Mouse (Mus musculus): ENCODE measurements around the gene Evc.

Evc gene

DNA sequence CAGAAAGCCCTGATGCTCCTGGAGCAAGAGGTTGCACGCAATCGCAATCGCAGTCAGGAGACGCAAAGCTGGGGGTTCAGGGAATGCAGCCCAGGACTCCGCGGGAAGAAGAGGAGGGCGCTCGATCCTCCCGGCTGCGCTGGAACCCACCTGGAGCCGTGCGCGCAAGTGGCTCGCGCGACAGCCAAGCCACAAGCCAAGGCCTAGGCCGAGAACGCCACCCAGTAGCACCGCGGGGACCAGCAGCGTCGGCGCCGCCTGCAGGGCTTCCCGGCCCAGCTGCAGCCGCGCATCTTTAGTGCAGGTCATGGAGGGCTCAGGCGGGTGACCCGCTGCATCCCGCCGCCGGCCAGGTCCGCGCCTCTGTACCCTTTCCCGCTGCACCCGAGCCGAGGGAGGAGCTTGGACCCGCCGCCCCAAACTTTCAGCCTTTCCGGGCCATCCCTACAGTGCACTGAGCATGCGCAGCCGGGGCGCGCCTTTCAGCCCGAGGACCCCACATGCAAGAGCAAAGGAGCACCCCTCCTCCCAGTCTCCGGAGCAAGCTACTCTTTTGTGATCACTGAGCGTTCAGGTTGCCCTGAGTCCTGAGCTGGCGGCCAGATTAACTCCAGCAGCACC is at the start of gene Evc:
Gene Evc, minus strand, starts transcription at position 410 of the 621 bp plus-strand sequence.
- no peak for DNase-seq

- DNase-seq = no peak
Observed at GRCm38 (mm10) chr5:37383570-37383969, 46.9 kb upstream of the Evc start.

GRCm38 (mm10) chr5:37380641-37381040 is 43.9 kb upstream of the Evc start:
- DNase-seq = no peak

DNA sequence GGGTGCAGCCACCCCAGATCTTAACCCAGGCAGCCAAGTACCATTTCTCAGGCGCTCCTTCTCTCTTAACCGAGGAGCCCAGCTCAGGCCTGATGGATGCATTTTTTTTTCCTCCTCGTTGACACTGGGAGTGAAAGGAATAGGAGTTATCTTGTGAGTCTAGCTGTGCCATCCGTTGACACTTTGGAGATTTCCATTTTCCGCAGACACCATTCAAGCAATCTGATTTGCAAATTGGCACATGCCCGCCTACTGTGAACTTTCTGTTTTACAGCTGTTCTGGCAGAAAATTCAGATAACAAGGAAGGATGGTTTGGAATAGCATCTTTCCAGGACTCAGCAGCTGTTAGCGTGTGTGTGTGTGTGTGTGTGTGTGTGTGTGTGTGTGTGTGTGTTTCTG is 40.7 kb upstream of the Evc start:
- no peak for DNase-seq

GRCm38 (mm10) chr5:37368796-37369195 is 32.1 kb upstream of the Evc start:
- DNase-seq = no peak

GRCm38 (mm10) chr5:37365751-37366150 is 29.1 kb upstream of the Evc start:
- DNase-seq = no peak

GRCm38 (mm10) chr5:37363284-37363683 is 26.6 kb upstream of the Evc start:
- no peak for DNase-seq

DNA sequence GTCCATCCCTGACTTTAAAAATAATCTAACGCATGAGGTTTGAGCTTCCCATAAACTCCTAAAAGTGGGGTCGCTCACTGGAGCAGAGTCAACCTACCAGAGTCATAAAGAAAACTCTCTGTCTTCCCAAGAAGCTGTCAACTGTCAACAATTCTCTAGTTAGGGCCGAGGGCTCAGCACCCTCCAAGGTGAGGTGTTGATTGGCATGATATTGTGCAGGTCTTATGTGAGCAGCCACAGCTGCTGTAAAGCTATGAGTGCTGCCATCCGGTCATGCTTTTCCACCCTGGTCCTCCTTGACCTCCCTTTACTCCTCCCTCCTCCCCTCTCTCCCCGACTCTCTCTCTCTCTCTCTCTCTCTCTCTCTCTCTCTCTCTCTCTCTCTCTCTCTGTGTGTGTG is 25.9 kb upstream of the Evc start:
- DNase-seq = no peak

- no peak for DNase-seq
Observed at GRCm38 (mm10) chr5:37356027-37356426, 19.3 kb upstream of the Evc start.

DNA sequence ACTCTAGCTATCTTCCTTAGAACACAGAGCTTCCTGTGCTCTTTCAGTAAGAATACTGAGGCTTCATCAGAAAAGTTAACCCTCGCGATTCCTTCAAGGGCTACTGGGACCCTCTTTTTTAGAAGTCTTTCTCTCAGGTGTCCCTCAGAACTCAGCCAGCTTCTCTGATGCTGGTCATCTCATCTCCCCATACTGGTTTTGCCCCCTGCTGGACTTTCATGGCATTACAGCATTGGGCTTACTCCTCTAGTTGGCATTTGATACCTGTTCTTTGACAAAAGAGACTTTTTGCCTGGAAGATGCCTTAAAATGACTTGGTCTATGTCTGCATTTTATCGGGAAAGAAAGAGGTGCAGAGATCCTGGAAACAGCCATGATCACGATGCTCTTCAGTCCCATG is 17.7 kb upstream of the Evc start:
- peak in 1 of 2 experiments; percentile 24 for DNase-seq

DNA sequence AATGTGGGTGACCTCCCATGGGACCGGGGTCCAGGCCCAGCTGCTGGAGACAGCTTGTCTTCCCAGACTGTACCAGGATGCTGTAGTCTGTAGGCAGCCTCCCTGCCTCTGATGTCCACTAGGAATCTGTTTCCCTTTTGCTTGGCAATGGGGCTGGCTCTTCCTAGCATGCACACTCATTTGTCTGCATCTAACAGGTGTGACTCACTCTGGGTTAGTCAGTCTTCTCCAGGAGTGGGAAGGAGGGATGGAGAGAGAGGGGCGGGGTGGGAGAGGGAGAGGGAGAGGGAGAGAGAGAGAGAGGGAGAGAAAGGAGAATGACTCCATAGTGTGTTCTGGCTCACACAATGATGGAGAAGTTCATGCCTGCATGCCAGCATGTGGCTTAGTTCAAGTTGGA is 15.1 kb upstream of the Evc start:
- no peak for DNase-seq

DNA sequence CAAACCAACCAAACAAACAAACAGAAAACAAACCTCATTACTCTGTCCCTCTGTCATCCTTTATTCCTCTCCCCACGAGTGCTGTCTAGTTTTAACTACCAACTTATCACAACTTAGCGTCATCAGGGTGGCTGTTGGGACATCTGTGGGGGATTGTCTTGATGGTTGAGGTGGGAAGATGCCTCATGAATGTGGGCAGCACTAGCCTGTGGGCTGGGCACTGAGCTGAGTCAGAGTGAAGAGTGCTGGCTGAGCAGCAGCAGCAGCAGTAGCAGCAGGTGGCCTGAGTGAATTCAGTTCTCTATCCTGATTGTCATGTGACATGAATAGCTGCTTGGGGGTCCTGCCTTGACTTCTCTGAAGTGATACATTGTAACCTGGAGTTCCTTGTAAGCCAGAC is 7.3 kb upstream of the Evc start:
- DNase-seq = no peak

DNA sequence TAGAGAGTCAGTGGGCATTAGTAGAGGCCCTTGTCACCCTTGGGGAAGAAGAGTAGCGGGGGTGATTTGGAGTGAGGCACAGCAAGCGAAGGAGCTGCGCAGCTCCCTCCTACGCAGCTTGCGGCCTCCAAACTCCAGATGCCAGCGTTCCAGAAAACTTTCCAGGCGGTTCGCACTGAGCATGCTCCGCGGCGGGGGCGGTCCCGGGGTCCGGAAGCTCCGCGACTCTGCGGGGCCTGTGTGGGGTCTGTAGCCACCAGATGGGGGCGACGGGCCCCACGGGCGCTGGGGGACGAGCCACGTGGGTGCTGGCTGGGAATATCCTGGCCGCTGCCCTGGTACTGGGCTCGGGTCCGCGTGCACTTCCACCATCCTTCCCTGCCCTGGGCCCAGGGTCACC is 1.6 kb upstream of the Evc start, which contains the start of gene Evc2:
Gene Evc2, plus strand, starts transcription at position 212 of the 400 bp plus-strand sequence.
- peak in 1 of 2 experiments; percentile 5 for DNase-seq

GRCm38 (mm10) chr5:37337696-37338095 is 1.0 kb upstream of the Evc start:
- DNase-seq = no peak

DNA sequence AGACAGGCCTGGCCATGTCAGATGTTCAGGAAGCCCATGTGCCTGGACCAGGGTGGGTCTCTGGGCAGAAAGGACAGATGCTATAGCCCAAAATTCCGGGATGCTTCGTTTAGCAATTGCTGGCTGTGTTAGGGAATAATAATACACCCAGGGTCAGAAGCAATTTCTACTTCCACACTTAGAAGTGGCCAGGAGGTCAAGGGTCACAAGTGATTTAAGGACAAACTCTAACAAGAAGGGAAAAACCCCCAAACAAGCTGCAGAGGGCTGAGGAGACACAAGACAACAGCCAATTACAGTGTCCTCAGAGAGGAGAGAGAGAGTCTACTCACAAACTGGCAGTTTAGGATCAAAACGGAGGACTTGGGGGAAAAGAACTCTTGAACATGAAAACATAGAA is 1.6 kb downstream of the Evc start:
- DNase-seq = no peak

DNA sequence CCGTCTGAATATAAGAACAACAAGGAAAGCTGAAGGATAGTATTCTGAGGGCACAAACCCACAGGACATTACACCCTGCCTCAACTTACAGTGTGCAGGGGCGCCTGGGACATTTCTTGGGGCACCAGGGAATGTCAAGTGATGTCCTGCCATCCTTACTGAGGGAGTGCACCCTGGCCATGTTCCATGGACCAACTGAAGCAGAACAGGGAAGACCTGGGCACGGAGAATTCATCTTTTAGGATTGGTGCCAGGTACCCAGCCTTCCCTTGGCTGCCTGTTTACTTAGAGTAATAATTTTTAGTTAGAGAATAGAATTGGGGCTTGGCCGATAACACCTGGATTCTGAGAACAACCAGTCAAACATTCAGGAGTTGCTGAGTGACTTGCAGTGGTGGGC is 4.6 kb downstream of the Evc start:
- no peak for DNase-seq

DNA sequence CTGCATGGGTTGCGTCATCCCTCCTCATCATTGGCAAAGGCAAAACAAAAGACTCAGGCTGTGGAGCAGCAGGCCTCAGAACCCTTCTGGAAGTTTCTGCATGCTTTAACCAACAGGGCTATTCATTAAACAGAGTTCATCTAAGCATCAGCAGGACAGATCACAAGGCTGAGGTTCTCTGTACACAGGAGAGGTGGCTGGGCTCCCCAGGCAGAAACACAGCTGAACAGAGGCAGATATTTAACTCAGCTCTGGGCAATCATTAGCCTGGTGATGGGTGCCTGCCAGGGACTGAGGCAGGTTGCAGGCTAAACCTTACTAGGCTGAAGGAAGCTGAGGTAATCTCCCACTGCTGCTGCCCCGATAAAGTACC is 5.6 kb downstream of the Evc start:
- DNase-seq = no peak

- no peak for DNase-seq
Observed at GRCm38 (mm10) chr5:37330449-37331132, 6.1 kb downstream of the Evc start.

GRCm38 (mm10) chr5:37326675-37327074 is 10.0 kb downstream of the Evc start:
- no peak for DNase-seq

DNA sequence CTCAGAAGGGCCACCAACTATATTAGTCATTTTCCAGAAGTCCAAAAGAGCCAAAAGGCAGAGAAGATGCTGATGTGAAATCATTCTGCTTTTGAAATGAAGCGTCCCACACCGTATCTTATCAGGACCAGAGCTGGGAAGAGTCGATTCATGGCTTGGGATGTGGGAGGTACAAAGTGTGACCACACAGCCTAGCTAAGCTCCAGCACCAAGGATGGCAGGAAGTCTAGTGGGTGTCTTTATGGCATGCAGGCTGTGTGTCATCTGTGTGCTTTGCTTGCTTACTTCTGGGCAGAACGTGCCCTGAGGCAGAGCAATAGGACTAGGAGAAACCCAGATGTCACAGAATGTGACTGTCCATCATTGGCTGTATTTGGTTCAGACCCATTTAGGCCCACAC is 15.9 kb downstream of the Evc start:
- DNase-seq = no peak

DNA sequence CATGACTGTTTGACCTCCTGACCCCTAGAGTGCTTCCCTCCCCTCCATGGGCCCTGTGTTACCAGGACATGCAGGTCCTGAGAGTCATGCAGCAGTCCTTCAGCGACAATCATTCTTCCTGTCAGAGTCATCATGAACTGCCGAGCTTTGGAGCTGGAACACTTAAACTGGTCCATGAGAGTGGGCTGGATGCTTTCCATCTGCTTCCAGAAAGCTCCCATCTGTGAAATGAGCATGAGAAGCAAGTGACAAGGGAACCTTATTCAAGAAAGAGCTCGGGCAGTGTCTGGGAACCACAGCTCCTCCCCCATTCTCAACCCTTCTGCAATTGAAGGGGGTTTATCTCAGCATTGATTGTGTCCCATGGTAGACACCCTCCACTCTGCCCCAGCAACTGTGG is 16.5 kb downstream of the Evc start:
- no peak for DNase-seq

DNA sequence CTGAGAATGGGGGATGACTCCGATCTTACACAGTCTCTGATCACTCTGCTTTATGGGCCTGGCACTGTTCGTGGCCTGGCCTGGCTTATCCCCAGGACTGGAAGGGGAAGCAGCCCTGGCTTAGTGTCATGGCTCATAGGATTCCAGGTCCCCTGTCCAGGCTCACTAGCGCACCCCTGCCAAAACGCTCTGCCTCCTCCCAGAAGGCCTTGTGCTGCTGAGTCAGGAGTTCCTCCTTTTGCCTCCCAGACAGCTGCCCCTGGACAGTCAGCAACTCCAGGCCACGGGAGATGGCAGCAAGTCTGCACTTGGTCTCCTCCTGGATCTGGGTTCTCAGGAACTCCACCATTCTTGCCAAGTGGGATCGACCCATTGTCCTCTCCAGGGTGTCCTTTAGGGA is 18.0 kb downstream of the Evc start:
- no peak for DNase-seq

GRCm38 (mm10) chr5:37312980-37313722 is 23.5 kb downstream of the Evc start:
- DNase-seq = no peak

- DNase-seq = no peak
Observed at GRCm38 (mm10) chr5:37310026-37310425, 26.7 kb downstream of the Evc start.

All from spleen, adult 18-20 months (tissue).